8 mouse cellular contexts compared by ENCODE assay signal in genomic region chr3:100681448-100682092, GRCm38 (mm10). TPM values are rescaled to one million over a fixed set of nuclear protein-coding genes. Genes with fewer than 3 reads are reported as not detected.
DNase-seq lines count a peak whose midpoint lies in the region; ATAC-seq and TF ChIP-seq lines count a peak whose summit lies in the region.

No protein-coding gene starts in this region.

- no peak for ATAC-seq in hindbrain, embryonic 11.5 days (ENCODE audit: low FRiP score)
- ATAC-seq in inflammation-experienced regulatory T-cells, adult 6 months, result no peak

- H3K4me2 ChIP-seq in hindbrain, embryonic 11.5 days (replicated peaks; ENCODE audit: low read depth, low read length), result peak overlapping the region; percentile 19; the same call in 1 of the 2 replicates

- no peaks in the 10 kb centered on the region for H3K27me3 ChIP-seq in cerebellum, adult 2 months (ENCODE audit: control insufficient read depth, insufficient read depth, low read length)
- H3K27me3 ChIP-seq in hindbrain, embryonic 11.5 days (ENCODE audit: control insufficient read depth, insufficient read depth, low read length), result no peaks in the 10 kb centered on the region

- no peak for DNase-seq in cerebellum, adult 2 months
- no peak for DNase-seq in cerebellum, adult 9-11 months
- DNase-seq in hindbrain, embryonic 11.5 days (ENCODE audit: low spot score), result peak; percentile 27
- peak; percentile 8 for DNase-seq in lung, postnatal 25 days (ENCODE audit: low spot score)
- no peak for DNase-seq in c-Kit-positive CD71-positive TER-119-positive erythroid progenitor cells, embryonic 14.5 days (ENCODE audit: low spot score)
- DNase-seq in gastrocnemius, postnatal 25 days, result no peak

- no peaks in the 10 kb centered on the region for H3K9me3 ChIP-seq in hindbrain, embryonic 11.5 days (ENCODE audit: control insufficient read depth, low read length)

- no peak overlapping the region for H3K9ac ChIP-seq in hindbrain, embryonic 11.5 days (ENCODE audit: low read depth, low read length)

- H3K36me3 ChIP-seq in hindbrain, embryonic 11.5 days (ENCODE audit: control insufficient read depth, insufficient read depth, low read length), result no peaks in the 10 kb centered on the region

- H3K27ac ChIP-seq in cerebellum, adult 2 months (ENCODE audit: insufficient read depth, low read length), result no peak overlapping the region
- H3K27ac ChIP-seq in brown adipose tissue, adult 24 weeks (replicated peaks; ENCODE audit: low read depth, low read length), result no peak overlapping the region
- H3K27ac ChIP-seq in hindbrain, embryonic 11.5 days (ENCODE audit: low read depth, low read length), result no peak overlapping the region

- no peaks in the 10 kb centered on the region for H3K4me1 ChIP-seq in cerebellum, adult 2 months (ENCODE audit: control insufficient read depth, insufficient read depth, low read length)
- peaks cover 14% of the 10 kb centered on the region for H3K4me1 ChIP-seq in brown adipose tissue, adult 24 weeks (ENCODE audit: control insufficient read depth, insufficient read depth, insufficient read length, low read length)
- H3K4me1 ChIP-seq in hindbrain, embryonic 11.5 days (replicated peaks; ENCODE audit: control insufficient read depth, insufficient read depth, low read length), result peaks cover 6% of the 10 kb centered on the region

- peak overlapping the region; percentile 43 for H3K4me3 ChIP-seq in cerebellum, adult 2 months (replicated peaks; ENCODE audit: insufficient read depth, low read depth, low read length)
- H3K4me3 ChIP-seq in brown adipose tissue, adult 24 weeks (ENCODE audit: insufficient read depth, low read depth, low read length), result 0 out of 2 replicates have a peak overlapping the region, but pooled peaks have one; percentile 13
- H3K4me3 ChIP-seq in hindbrain, embryonic 11.5 days (ENCODE audit: low read depth, low read length), result 0 out of 2 replicates have a peak overlapping the region, but pooled peaks have one; percentile 12

- TF ChIP-seq POLR2A in cerebellum, adult 2 months (IDR thresholded peaks at IDR 0.05; ENCODE audit: borderline replicate concordance, insufficient read depth, low read length), result no peak

- no peak for TF ChIP-seq CTCF in cerebellum, adult 2 months (IDR thresholded peaks at IDR 0.05; ENCODE audit: borderline replicate concordance, insufficient read depth, low read depth, low read length)

- 8% methylated on average over 11 of the region's 11 CpGs for WGBS in cerebellum, adult 2 months
- 22% methylated on average over 11 of the region's 11 CpGs for WGBS in hindbrain, embryonic 11.5 days

RNA-seq across cellular contexts. Expression of gene Man1a2, which starts 3.7 kb away (rescaled TPM):
- 21.4 and 22.2 TPM in 2 replicates for polyA plus RNA-seq in cerebellum, adult 2 months (2012; rRNA removed)
- 13.3 and 22.5 TPM in 2 replicates for polyA plus RNA-seq in brown adipose tissue, adult 24 weeks (2012; ENCODE audit: insufficient read depth, insufficient read length, missing spikeins)
- 48.4 and 68.5 TPM in 2 replicates for polyA plus RNA-seq in hindbrain, embryonic 11.5 days (2014; fragmentation: Nextera tagmentation; extraction: Ambion mirVana)
- 10 to 100 TPM; 18.4 to 32.3 (median 26.3) TPM for polyA plus RNA-seq in inflammation-experienced regulatory T-cells, adult 6 months (2017; shearing (Covaris generic))
- 10 to 100 TPM; 19.5 to 21.1 TPM for total RNA-seq in gastrocnemius, postnatal 25 days (2021)

Comparison
In these comparisons a context has a peak if more than half of its experiments do, and no peak if none do; other contexts are left out.
1. DNase-seq: peak in hindbrain, embryonic 11.5 days (single experiment) and lung, postnatal 25 days (single experiment); none in cerebellum, adult 2 months (0 of 2), cerebellum, adult 9-11 months (single experiment), c-Kit-positive CD71-positive TER-119-positive erythroid progenitor cells, embryonic 14.5 days (single experiment) and gastrocnemius, postnatal 25 days (single experiment).
2. Peak in every context shown above with its lines, with median percentiles within 50 percentile points of each other: H3K4me3 ChIP-seq.